Mouse (Mus musculus) olfactory bulb, adult 2 months (tissue): ENCODE measurements around the gene Iqca.

Experiments
- CTCF ChIP-seq: fragments of 200-500 bp; IDR thresholded peaks from 2 replicates; pipeline ENCODE4 v1.5.1; 2012; ENCODE audit warnings: low read depth, mild to moderate bottlenecking, low read length, moderate library complexity; ENCODE audit not compliant: insufficient read depth
- POLR2A ChIP-seq: fragments of 200-500 bp; IDR thresholded peaks from 2 replicates; pipeline ENCODE4 v1.6.1; 2012; ENCODE audit warnings: mild to moderate bottlenecking, low read depth, low read length, moderate library complexity; ENCODE audit not compliant: insufficient read depth

DNA sequence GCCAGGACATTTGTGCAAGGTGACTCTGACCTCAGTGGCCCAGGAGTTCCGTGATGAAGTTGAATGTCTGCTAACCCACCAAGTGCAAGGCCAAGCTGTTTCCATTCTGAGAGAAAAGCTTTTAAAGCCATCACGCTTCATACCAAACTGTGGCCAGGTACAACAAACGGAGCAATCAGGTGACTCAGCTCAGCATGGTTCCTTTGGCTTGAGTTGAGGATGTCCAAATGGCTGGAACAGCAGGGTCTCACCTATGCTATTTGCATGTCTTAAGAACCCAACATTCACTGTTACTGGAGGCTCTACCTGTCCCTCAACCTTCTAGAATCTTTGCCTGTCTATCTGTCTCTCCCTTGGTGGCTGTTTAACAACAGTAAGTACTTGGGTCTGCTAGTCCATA lies 93.1 kb downstream of the Iqca start:
- TF ChIP-seq CTCF (no peak), POLR2A (no peak)
